Mouse (Mus musculus) bone marrow macrophage, adult 2 months (primary cell): ENCODE measurements around the gene Erich3.

Experiments
- CTCF ChIP-seq: IDR thresholded peaks from 2 replicates; pipeline ENCODE4 v1.5.1; 2012; ENCODE audit warnings: low read depth, mild to moderate bottlenecking, low read length, moderate library complexity
- POLR2A ChIP-seq: IDR thresholded peaks from 2 replicates; pipeline ENCODE4 v1.6.1; 2012; ENCODE audit warnings: mild to moderate bottlenecking, low read depth, low read length, borderline replicate concordance

DNA sequence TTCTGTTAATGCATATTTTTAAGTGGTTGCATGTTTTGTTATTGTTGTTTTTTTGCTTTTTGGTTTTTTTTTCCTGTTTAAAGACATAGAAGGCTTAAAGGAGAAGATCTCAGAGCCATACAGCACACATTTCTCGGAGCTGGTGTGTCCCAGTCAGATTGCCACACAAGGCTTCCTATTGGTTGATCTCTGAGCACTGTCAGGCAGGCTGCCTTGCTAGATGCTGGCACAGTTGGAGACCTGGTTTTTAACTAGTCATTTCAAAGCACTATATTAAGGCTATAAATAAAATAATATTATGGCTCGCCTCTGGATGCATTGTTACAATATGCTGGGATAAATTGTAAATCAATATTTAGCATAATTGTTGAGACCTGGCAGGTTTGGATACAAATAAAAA is 18.9 kb downstream of the Erich3 start:
- TF ChIP-seq CTCF (no peak), POLR2A (no peak)
